Mouse (Mus musculus): ENCODE data around the gene Aak1. TPM values are rescaled to one million over a fixed set of nuclear protein-coding genes. Genes with fewer than 3 reads are reported as not detected.

Gene Aak1
- polyA plus RNA-seq, 1 experiment from 2014 or later = 33.5 TPM

- 48% methylated on average over 4 of the region's 4 CpGs for WGBS
- peaks cover 15% of the 10 kb centered on the region for H3K36me3 ChIP-seq
- H3K4me2 ChIP-seq = no peak overlapping the region
- H3K27ac ChIP-seq (ENCODE audit: poor library complexity, severe bottlenecking) = peak overlapping the region; percentile 67; the same call in 1 of the 2 replicates
- H3K4me1 ChIP-seq (replicated peaks) = peaks cover 35% of the 10 kb centered on the region
- no peak for ATAC-seq (ENCODE audit: insufficient number of reproducible peaks, low FRiP score)
- no peaks in the 10 kb centered on the region for H3K9me3 ChIP-seq (replicated peaks)
- no peak overlapping the region for H3K4me3 ChIP-seq
- H3K27me3 ChIP-seq (replicated peaks) = no peaks in the 10 kb centered on the region
- no peak overlapping the region for H3K9ac ChIP-seq
Observed at GRCm38 (mm10) chr6:86886803-86887202, 37.5 kb downstream of the Aak1 start.

- Histone ChIP-seq H3K36me3 (peaks cover 8% of the 10 kb centered on the region), H3K4me3 (no peak overlapping the region), H3K9ac (no peak overlapping the region), H3K9me3 (replicated peaks) (no peaks in the 10 kb centered on the region), H3K4me1 (replicated peaks) (peaks cover 14% of the 10 kb centered on the region), H3K27ac (ENCODE audit: poor library complexity, severe bottlenecking) (no peak overlapping the region), H3K27me3 (replicated peaks) (no peaks in the 10 kb centered on the region), H3K4me2 (no peak overlapping the region)
- 89% methylated on average over 6 of the region's 6 CpGs for WGBS
- ATAC-seq (ENCODE audit: insufficient number of reproducible peaks, low FRiP score) = no peak
Observed at GRCm38 (mm10) chr6:86897520-86897919, 48.2 kb downstream of the Aak1 start.

- Histone ChIP-seq H3K36me3 (peaks cover 3% of the 10 kb centered on the region), H3K4me3 (no peak overlapping the region), H3K9ac (no peak overlapping the region), H3K4me1 (replicated peaks) (peaks cover 9% of the 10 kb centered on the region), H3K4me2 (no peak overlapping the region), H3K27ac (ENCODE audit: poor library complexity, severe bottlenecking) (no peak overlapping the region), H3K9me3 (replicated peaks) (no peaks in the 10 kb centered on the region), H3K27me3 (replicated peaks) (no peaks in the 10 kb centered on the region)
- ATAC-seq (ENCODE audit: insufficient number of reproducible peaks, low FRiP score) = no peak
- WGBS = 76% methylated on average over 3 of the region's 3 CpGs
Observed at GRCm38 (mm10) chr6:86899053-86899452, 49.7 kb downstream of the Aak1 start.

DNA sequence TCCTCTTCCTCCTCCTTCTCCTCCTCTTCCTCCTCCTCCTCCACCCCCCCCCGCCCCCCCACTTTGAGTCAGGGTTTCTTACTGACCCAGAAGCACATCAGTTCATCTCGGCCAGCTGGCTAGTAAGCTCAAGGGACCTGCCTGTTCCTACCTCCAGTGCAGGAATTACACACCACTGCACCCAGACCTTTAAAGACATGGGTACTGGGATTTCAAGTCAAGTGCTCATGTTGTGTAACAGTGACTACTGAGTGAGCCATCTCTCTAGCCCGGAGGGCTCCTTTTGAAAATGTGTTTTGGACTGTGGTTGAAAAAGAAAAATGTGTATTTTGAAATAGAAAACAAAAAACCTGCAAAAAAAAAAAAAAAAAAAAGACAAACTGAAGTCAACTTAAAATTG is 50.6 kb downstream of the Aak1 start:
- H3K27ac ChIP-seq (ENCODE audit: poor library complexity, severe bottlenecking) = no peak overlapping the region
- H3K27me3 ChIP-seq (replicated peaks) = no peaks in the 10 kb centered on the region
- H3K4me3 ChIP-seq = no peak overlapping the region
- peaks cover 3% of the 10 kb centered on the region; the same call in 1 of the 2 replicates for H3K36me3 ChIP-seq
- no peak overlapping the region for H3K4me2 ChIP-seq
- no peaks in the 10 kb centered on the region for H3K9me3 ChIP-seq (replicated peaks)
- H3K4me1 ChIP-seq (replicated peaks) = peaks cover 10% of the 10 kb centered on the region
- no peak for ATAC-seq (ENCODE audit: insufficient number of reproducible peaks, low FRiP score)
- WGBS = 82% methylated on average over 3 of the region's 3 CpGs
- H3K9ac ChIP-seq = no peak overlapping the region

DNA sequence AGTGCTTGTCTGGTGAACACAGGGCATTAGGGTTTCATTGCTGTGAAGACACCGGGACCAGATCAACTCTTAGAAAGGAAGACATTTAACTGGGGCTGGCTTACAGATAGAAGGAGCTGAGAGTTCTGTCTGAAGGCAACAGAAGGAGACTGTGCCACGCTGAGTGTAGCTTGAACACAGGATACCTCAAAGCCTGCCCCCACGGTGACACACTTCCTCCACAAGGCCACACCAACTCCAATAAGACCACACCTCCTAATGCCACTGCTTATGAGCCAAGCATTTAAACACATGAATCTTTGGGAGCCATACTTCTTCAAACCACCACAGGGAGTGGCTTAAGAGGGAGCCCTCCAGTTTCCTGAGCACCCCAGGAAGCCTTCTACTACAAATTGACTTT is 51.2 kb downstream of the Aak1 start:
- Histone ChIP-seq H3K4me1 (replicated peaks) (peaks cover 14% of the 10 kb centered on the region), H3K4me2 (no peak overlapping the region), H3K27ac (ENCODE audit: poor library complexity, severe bottlenecking) (no peak overlapping the region), H3K9me3 (replicated peaks) (no peaks in the 10 kb centered on the region), H3K36me3 (peaks cover 3% of the 10 kb centered on the region; the same call in 1 of the 2 replicates), H3K4me3 (no peak overlapping the region), H3K9ac (no peak overlapping the region), H3K27me3 (replicated peaks) (no peaks in the 10 kb centered on the region)
- WGBS = 83% methylated on average over 3 of the region's 3 CpGs
- no peak for ATAC-seq (ENCODE audit: insufficient number of reproducible peaks, low FRiP score)

DNA sequence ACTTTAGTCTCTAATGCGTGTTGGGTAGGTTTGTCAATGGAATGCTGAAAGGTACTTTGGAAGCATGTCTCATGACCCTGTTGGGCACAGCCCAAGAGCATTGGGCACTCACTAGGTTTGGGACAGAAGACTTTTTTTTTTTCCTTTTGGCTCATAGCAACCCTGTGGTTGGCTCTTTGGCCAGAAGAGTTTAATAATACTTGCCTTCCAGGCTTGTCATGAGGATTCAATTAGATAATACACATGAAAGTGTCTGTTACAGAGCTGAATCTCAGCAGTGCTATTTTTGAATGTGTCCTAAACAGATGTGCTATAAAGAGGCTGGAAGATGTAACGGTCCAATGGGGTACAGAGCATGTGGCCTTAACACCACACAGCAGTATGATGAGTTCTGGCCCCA is 56.2 kb downstream of the Aak1 start:
- ATAC-seq (ENCODE audit: insufficient number of reproducible peaks, low FRiP score) = no peak
- no peaks in the 10 kb centered on the region for H3K27me3 ChIP-seq (replicated peaks)
- no peak overlapping the region for H3K9ac ChIP-seq
- H3K27ac ChIP-seq (ENCODE audit: poor library complexity, severe bottlenecking) = no peak overlapping the region
- H3K4me1 ChIP-seq (replicated peaks) = peaks cover 24% of the 10 kb centered on the region
- H3K9me3 ChIP-seq (replicated peaks) = no peaks in the 10 kb centered on the region
- peaks cover 6% of the 10 kb centered on the region; the same call in 1 of the 2 replicates for H3K36me3 ChIP-seq
- 79% methylated on average over 2 of the region's 2 CpGs for WGBS
- H3K4me3 ChIP-seq = no peak overlapping the region
- H3K4me2 ChIP-seq = no peak overlapping the region

GRCm38 (mm10) chr6:86907191-86907590 is 57.9 kb downstream of the Aak1 start:
- Histone ChIP-seq H3K9ac (no peak overlapping the region), H3K4me1 (replicated peaks) (peaks cover 18% of the 10 kb centered on the region), H3K4me2 (no peak overlapping the region), H3K36me3 (0 out of 2 replicates have a peak, but pooled peaks cover 4% of the 10 kb centered on the region), H3K4me3 (no peak overlapping the region), H3K27ac (ENCODE audit: poor library complexity, severe bottlenecking) (no peak overlapping the region), H3K27me3 (replicated peaks) (no peaks in the 10 kb centered on the region), H3K9me3 (replicated peaks) (no peaks in the 10 kb centered on the region)
- 75% methylated on average over 2 of the region's 2 CpGs for WGBS
- ATAC-seq (ENCODE audit: insufficient number of reproducible peaks, low FRiP score) = no peak

- no peak for ATAC-seq (ENCODE audit: insufficient number of reproducible peaks, low FRiP score)
- Histone ChIP-seq H3K4me3 (no peak overlapping the region), H3K9me3 (replicated peaks) (no peaks in the 10 kb centered on the region), H3K27me3 (replicated peaks) (no peaks in the 10 kb centered on the region), H3K27ac (ENCODE audit: poor library complexity, severe bottlenecking) (no peak overlapping the region), H3K36me3 (0 out of 2 replicates have a peak, but pooled peaks cover 4% of the 10 kb centered on the region), H3K4me2 (no peak overlapping the region), H3K4me1 (replicated peaks) (peaks cover 18% of the 10 kb centered on the region), H3K9ac (no peak overlapping the region)
- WGBS = 53% methylated on average over 5 of the region's 5 CpGs
Observed at GRCm38 (mm10) chr6:86908561-86909150, 59.3 kb downstream of the Aak1 start.

GRCm38 (mm10) chr6:86909881-86910280 is 60.6 kb downstream of the Aak1 start:
- H3K9ac ChIP-seq = no peak overlapping the region
- WGBS = 69% methylated on average over 7 of the region's 7 CpGs

GRCm38 (mm10) chr6:86916157-86916820 is 67.0 kb downstream of the Aak1 start:
- no peaks in the 10 kb centered on the region for H3K27me3 ChIP-seq (replicated peaks)
- no peak overlapping the region for H3K27ac ChIP-seq (ENCODE audit: poor library complexity, severe bottlenecking)
- 71% methylated on average over 5 of the region's 5 CpGs for whole genome bisulfite sequencing
- no peak overlapping the region for H3K4me3 ChIP-seq
- no peaks in the 10 kb centered on the region for H3K36me3 ChIP-seq
- no peak overlapping the region for H3K4me2 ChIP-seq
- no peaks in the 10 kb centered on the region for H3K9me3 ChIP-seq (replicated peaks)
- ATAC-seq (ENCODE audit: insufficient number of reproducible peaks, low FRiP score) = no peak
- peaks cover 42% of the 10 kb centered on the region for H3K4me1 ChIP-seq (replicated peaks)
- H3K9ac ChIP-seq = no peak overlapping the region

More at GRCm38 (mm10) chr6:86909881-86910280, 60.6 kb downstream of the Aak1 start:
- Histone ChIP-seq H3K36me3 (0 out of 2 replicates have a peak, but pooled peaks cover 4% of the 10 kb centered on the region), H3K4me1 (replicated peaks) (peaks cover 21% of the 10 kb centered on the region), H3K4me3 (no peak overlapping the region), H3K9me3 (replicated peaks) (no peaks in the 10 kb centered on the region), H3K27ac (ENCODE audit: poor library complexity, severe bottlenecking) (no peak overlapping the region), H3K4me2 (no peak overlapping the region), H3K27me3 (replicated peaks) (no peaks in the 10 kb centered on the region)
- ATAC-seq (ENCODE audit: insufficient number of reproducible peaks, low FRiP score) = no peak

- H3K4me1 ChIP-seq (replicated peaks) = peaks cover 42% of the 10 kb centered on the region
- WGBS = 60% methylated on average over 4 of the region's 4 CpGs
- no peak for ATAC-seq (ENCODE audit: insufficient number of reproducible peaks, low FRiP score)
- H3K36me3 ChIP-seq = no peaks in the 10 kb centered on the region
- H3K27me3 ChIP-seq (replicated peaks) = no peaks in the 10 kb centered on the region
- H3K9ac ChIP-seq = peak overlapping the region; percentile 29; the same call in 1 of the 2 replicates
- H3K9me3 ChIP-seq (replicated peaks) = no peaks in the 10 kb centered on the region
- no peak overlapping the region for H3K4me3 ChIP-seq
- no peak overlapping the region for H3K4me2 ChIP-seq
- H3K27ac ChIP-seq (ENCODE audit: poor library complexity, severe bottlenecking) = no peak overlapping the region
Observed at GRCm38 (mm10) chr6:86917231-86917630, 67.9 kb downstream of the Aak1 start.

Measured in heart, embryonic 12.5 days (tissue).